Comparison of ENCODE assay signal across 16 mouse cellular contexts in the genomic region with DNA sequence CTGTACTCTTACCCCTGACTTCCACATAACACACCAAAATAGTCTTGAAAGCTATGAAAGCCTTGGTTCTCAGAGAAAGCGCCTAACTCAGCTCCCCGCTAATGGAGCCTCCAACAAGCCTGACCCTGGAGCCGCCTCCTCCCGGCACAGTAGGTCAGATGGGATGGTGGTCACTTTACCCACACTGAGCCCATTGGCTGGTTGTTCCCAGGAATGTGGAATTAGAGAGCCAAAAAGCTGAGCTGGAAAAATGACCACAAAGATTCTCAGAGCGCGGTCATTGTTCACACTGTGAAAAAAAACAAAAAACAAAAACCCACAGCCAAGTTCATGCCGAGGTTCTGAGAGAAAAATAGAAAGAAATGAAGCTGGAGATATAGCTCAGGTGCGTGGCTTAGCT. TPM values are rescaled to one million over a fixed set of nuclear protein-coding genes. Genes with fewer than 3 reads are reported as not detected.
DNase-seq lines count a peak whose midpoint lies in the region; ATAC-seq and TF ChIP-seq lines count a peak whose summit lies in the region.
"Had no signal": no experiment of that assay in that cellular context is flagged by ENCODE, and none has a peak within 500 bp of the region (broad histone marks: within the 10 kb centered on the region; RNA-seq: fewer than 3 reads in every experiment).

No protein-coding gene starts in this region.

- WGBS in forebrain, embryonic 13.5 days, result 54% methylated on average over 8 of the region's 8 CpGs
- WGBS in forebrain, embryonic 11.5 days, result 64% methylated on average over 8 of the region's 8 CpGs
- WGBS in midbrain, embryonic 13.5 days, result 72% methylated on average over 8 of the region's 8 CpGs
- 61% methylated on average over 8 of the region's 8 CpGs for WGBS in midbrain, embryonic 15.5 days

- ATAC-seq in forebrain, embryonic 13.5 days, result no peak
- no peak for ATAC-seq in forebrain, embryonic 11.5 days (replicated peaks; ENCODE audit: low FRiP score)
- no peak for ATAC-seq in midbrain, embryonic 13.5 days
- ATAC-seq in midbrain, embryonic 15.5 days (replicated peaks), result no peak

- no peak overlapping the region for H3K4me2 ChIP-seq in forebrain, embryonic 13.5 days
- no peak overlapping the region for H3K4me2 ChIP-seq in forebrain, embryonic 11.5 days (ENCODE audit: low read depth, low read length, severe bottlenecking)
- no peak overlapping the region for H3K4me2 ChIP-seq in midbrain, embryonic 13.5 days (replicated peaks)
- H3K4me2 ChIP-seq in midbrain, embryonic 15.5 days, result no peak overlapping the region
- H3K4me2 ChIP-seq in myocyte (ENCODE audit: low read depth), result peak overlapping the region; percentile 85

- H3K79me2 ChIP-seq in myocyte (ENCODE audit: control insufficient read depth, insufficient read depth), result no peaks in the 10 kb centered on the region

- peak overlapping the region; percentile 97 for H3K27ac ChIP-seq in forebrain, embryonic 13.5 days
- H3K27ac ChIP-seq in forebrain, embryonic 11.5 days (ENCODE audit: low read depth, low read length), result no peak overlapping the region
- H3K27ac ChIP-seq in midbrain, embryonic 13.5 days, result peak overlapping the region; percentile 94
- H3K27ac ChIP-seq in midbrain, embryonic 15.5 days, result no peak overlapping the region
- H3K27ac ChIP-seq: stomach, postnatal 0 days had no signal

- DNase-seq in forebrain, embryonic 11.5 days (ENCODE audit: low spot score), result no peak
- DNase-seq in brain, embryonic 14.5 days (ENCODE audit: low read depth), result peak; percentile 31
- no peak for DNase-seq in kidney, postnatal 36 days
- no peak for DNase-seq in cerebellum, adult 11 months
- DNase-seq: adrenal gland, adult 2 months; cerebellum, adult 11-12 months; cerebellum, postnatal 36 days; heart, postnatal 4 days; kidney, adult 11 months; lung, postnatal 14 days; right cerebral cortex, postnatal 25 days had no signal

- no peak for TF ChIP-seq POLR2A in brain, embryonic 14.5 days (IDR thresholded peaks at IDR 0.05; ENCODE audit: borderline replicate concordance, extremely low read depth, insufficient read depth, insufficient read length, poor library complexity, severe bottlenecking)
- TF ChIP-seq POLR2A in myocyte (IDR thresholded peaks at IDR 0.05; ENCODE audit: insufficient read length, low read depth), result no peak

- no peak overlapping the region for H3K4me3 ChIP-seq in forebrain, embryonic 13.5 days
- no peak overlapping the region for H3K4me3 ChIP-seq in forebrain, embryonic 11.5 days (ENCODE audit: low read depth, low read length)
- no peak overlapping the region for H3K4me3 ChIP-seq in midbrain, embryonic 13.5 days (replicated peaks)
- H3K4me3 ChIP-seq in midbrain, embryonic 15.5 days, result no peak overlapping the region
- H3K4me3 ChIP-seq in myocyte, result no peak overlapping the region

- H3K4me1 ChIP-seq in forebrain, embryonic 13.5 days, result peaks cover 44% of the 10 kb centered on the region
- H3K4me1 ChIP-seq in forebrain, embryonic 11.5 days (replicated peaks; ENCODE audit: control insufficient read depth, insufficient read depth, low read length), result peaks cover 18% of the 10 kb centered on the region
- peaks cover 35% of the 10 kb centered on the region for H3K4me1 ChIP-seq in midbrain, embryonic 13.5 days (replicated peaks)
- peaks cover 18% of the 10 kb centered on the region for H3K4me1 ChIP-seq in midbrain, embryonic 15.5 days

- H3K9me3 ChIP-seq in forebrain, embryonic 13.5 days (replicated peaks), result no peaks in the 10 kb centered on the region
- H3K9me3 ChIP-seq in forebrain, embryonic 11.5 days (ENCODE audit: control insufficient read depth, low read length), result no peaks in the 10 kb centered on the region
- H3K9me3 ChIP-seq in midbrain, embryonic 13.5 days, result no peaks in the 10 kb centered on the region
- no peaks in the 10 kb centered on the region for H3K9me3 ChIP-seq in midbrain, embryonic 15.5 days

- H3ac ChIP-seq in myocyte (ENCODE audit: control insufficient read depth, insufficient read length), result no peak overlapping the region

- no peak overlapping the region for H3K9ac ChIP-seq in forebrain, embryonic 13.5 days
- H3K9ac ChIP-seq in forebrain, embryonic 11.5 days (ENCODE audit: low read length), result no peak overlapping the region
- no peak overlapping the region for H3K9ac ChIP-seq in midbrain, embryonic 13.5 days (replicated peaks)
- no peak overlapping the region for H3K9ac ChIP-seq in midbrain, embryonic 15.5 days

- H3K36me3 ChIP-seq in forebrain, embryonic 13.5 days (ENCODE audit: poor library complexity, severe bottlenecking), result no peaks in the 10 kb centered on the region
- H3K36me3 ChIP-seq in forebrain, embryonic 11.5 days (ENCODE audit: control insufficient read depth, insufficient read depth, low read length), result no peaks in the 10 kb centered on the region
- no peaks in the 10 kb centered on the region for H3K36me3 ChIP-seq in midbrain, embryonic 13.5 days
- H3K36me3 ChIP-seq in midbrain, embryonic 15.5 days (replicated peaks), result no peaks in the 10 kb centered on the region
- H3K36me3 ChIP-seq in myocyte (ENCODE audit: control insufficient read depth, insufficient read depth), result no peaks in the 10 kb centered on the region

- H3K27me3 ChIP-seq in forebrain, embryonic 13.5 days, result no peaks in the 10 kb centered on the region; the same call in 1 of the 2 replicates
- no peaks in the 10 kb centered on the region for H3K27me3 ChIP-seq in forebrain, embryonic 11.5 days (ENCODE audit: control insufficient read depth, insufficient read depth, low read length)
- H3K27me3 ChIP-seq in midbrain, embryonic 13.5 days, result peaks cover 2% of the 10 kb centered on the region; the same call in 1 of the 2 replicates
- H3K27me3 ChIP-seq in midbrain, embryonic 15.5 days (replicated peaks), result no peaks in the 10 kb centered on the region
- H3K27me3 ChIP-seq in myocyte (ENCODE audit: control insufficient read depth, insufficient read depth, insufficient read length), result no peaks in the 10 kb centered on the region

- TF ChIP-seq CTCF in brain, embryonic 14.5 days (IDR thresholded peaks at IDR 0.05; ENCODE audit: borderline replicate concordance, extremely low read depth, insufficient read depth, insufficient read length), result no peak

TF ChIP-seq in myocyte, 11 proteins besides CTCF, POLR2A, EP300 and RAD21:
- TF ChIP-seq MYOG (IDR thresholded peaks at IDR 0.05; ENCODE audit: control insufficient read depth in 1 of 3, insufficient read depth in 1 of 3, insufficient read length in 2 of 3, low read depth in 2 of 3), result no peak
- no peak for TF ChIP-seq CEBPB (IDR thresholded peaks at IDR 0.05; ENCODE audit: insufficient read depth, poor library complexity, severe bottlenecking)
- no peak for TF ChIP-seq TCF12 (IDR thresholded peaks at IDR 0.05; ENCODE audit: insufficient read depth, poor library complexity, severe bottlenecking)
- TF ChIP-seq TCF3 (IDR thresholded peaks at IDR 0.05; ENCODE audit: insufficient read length, low read depth), result no peak
- TF ChIP-seq MYOD1 (IDR thresholded peaks at IDR 0.05; ENCODE audit: control insufficient read depth in 1 of 3, insufficient read length in 2 of 3, low read depth in 2 of 3), result no peak
- TF ChIP-seq POLR2AphosphoS2 (IDR thresholded peaks at IDR 0.05; ENCODE audit: insufficient read length, low read depth), result no peak
- TF ChIP-seq SRF (IDR thresholded peaks at IDR 0.05; ENCODE audit: control insufficient read depth, insufficient read length, low read depth), result no peak
- TF ChIP-seq USF1 (IDR thresholded peaks at IDR 0.05; ENCODE audit: low read depth), result no peak
- TF ChIP-seq MAX (IDR thresholded peaks at IDR 0.05; ENCODE audit: low read depth), result no peak
- no peak for TF ChIP-seq E2F4 (IDR thresholded peaks at IDR 0.05; ENCODE audit: insufficient read depth)
- TF ChIP-seq REST (IDR thresholded peaks at IDR 0.05; ENCODE audit: insufficient read depth, insufficient read length), result no peak

RNA-seq across cellular contexts. Expression of a gene that starts 9.3 kb away (rescaled TPM):
- 20.2 and 22.0 TPM in 2 replicates for polyA plus RNA-seq in forebrain, embryonic 13.5 days (2015; fragmentation: Nextera tagmentation; extraction: Ambion mirVana)
- 23.3 and 23.6 TPM in 2 replicates for polyA plus RNA-seq in forebrain, embryonic 11.5 days (2014; fragmentation: Nextera tagmentation; extraction: Ambion mirVana)
- 27.7 and 28.3 TPM in 2 replicates for polyA plus RNA-seq in midbrain, embryonic 13.5 days (2015; fragmentation: Nextera tagmentation; extraction: Ambion mirVana)
- 30.7 and 31.5 TPM in 2 replicates for polyA plus RNA-seq in midbrain, embryonic 15.5 days (2015; fragmentation: Nextera tagmentation; extraction: Ambion mirVana)
- polyA plus RNA-seq in brain, embryonic 14.5 days (2012; rRNA removed), result 43.4 and 45.9 TPM in 2 replicates
- polyA plus RNA-seq in myocyte (2012; fragmentation: generic; extraction: Trizol), result 34.7 TPM

RNA-seq across cellular contexts. Expression of a gene that starts 43.8 kb away (rescaled TPM):
- polyA plus RNA-seq in forebrain, embryonic 13.5 days (2015; fragmentation: Nextera tagmentation; extraction: Ambion mirVana), result 34.0 and 35.5 TPM in 2 replicates
- polyA plus RNA-seq in forebrain, embryonic 11.5 days (2014; fragmentation: Nextera tagmentation; extraction: Ambion mirVana), result 91.6 and 100 TPM in 2 replicates
- 23.6 and 26.3 TPM in 2 replicates for polyA plus RNA-seq in midbrain, embryonic 13.5 days (2015; fragmentation: Nextera tagmentation; extraction: Ambion mirVana)
- 28.1 and 34.9 TPM in 2 replicates for polyA plus RNA-seq in midbrain, embryonic 15.5 days (2015; fragmentation: Nextera tagmentation; extraction: Ambion mirVana)
- polyA plus RNA-seq in brain, embryonic 14.5 days (2012; rRNA removed), result 104 and 106 TPM in 2 replicates
- 167 TPM for polyA plus RNA-seq in myocyte (2012; fragmentation: generic; extraction: Trizol)

Comparison
In these comparisons a context has a peak if more than half of its experiments do, and no peak if none do; other contexts are left out.
1. H3K27ac ChIP-seq: peak in forebrain, embryonic 13.5 days (single experiment) and midbrain, embryonic 13.5 days (single experiment); none in forebrain, embryonic 11.5 days (single experiment) and midbrain, embryonic 15.5 days (single experiment).